Mouse (Mus musculus) layer of hippocampus, adult 8-10 months (tissue): ENCODE results near the gene Fzr1. TPM values are rescaled to one million over a fixed set of nuclear protein-coding genes. Genes with fewer than 3 reads are reported as not detected.

Experiments used
- DNase-seq, 2 experiments: peaks; one replicate each; pipeline ENCODE4 v3.0.0; 2022; ENCODE audit warnings: low spot score in 2 of 2
- total RNA-seq, 4 experiments: library from RNA; stranded (reverse); gene quantifications; 2 replicates each; pipeline ENCODE4 v1.2.4; 2022

The Fzr1 gene
- total RNA-seq, 4 experiments from 2014 or later, result 64.6 to 72.1 (median 67.2) TPM

GRCm38 (mm10) chr10:81383802-81384604, 5.7 kb upstream of the Fzr1 start, which contains the start of the genes Dohh and Gm48551:
Gene Dohh, plus strand, starts transcription at chr10:81384428.
Gene Gm48551, plus strand, starts transcription at chr10:81384466.
- DNase-seq, result peak; percentile 98 to 99

GRCm38 (mm10) chr10:81382039-81382438, 3.7 kb upstream of the Fzr1 start:
- DNase-seq, result no peak

GRCm38 (mm10) chr10:81379809-81380378, 1.6 kb upstream of the Fzr1 start:
- DNase-seq, result no peak

- no peak for DNase-seq
Observed at GRCm38 (mm10) chr10:81379183-81379553, 852 bp upstream of the Fzr1 start.

- DNase-seq, result peak; percentile 100
Observed at GRCm38 (mm10) chr10:81378553-81379182, 352 bp upstream of the Fzr1 start.

- DNase-seq, result no peak
Observed at GRCm38 (mm10) chr10:81377362-81377664, 1.0 kb downstream of the Fzr1 start.

GRCm38 (mm10) chr10:81376561-81377361, 1.6 kb downstream of the Fzr1 start:
- DNase-seq, result no peak

- no peak for DNase-seq
Observed at GRCm38 (mm10) chr10:81375322-81375721, 3.0 kb downstream of the Fzr1 start.

- DNase-seq, result no peak
Observed at GRCm38 (mm10) chr10:81367207-81367495, 11.2 kb downstream of the Fzr1 start.

GRCm38 (mm10) chr10:81366477-81367206, 11.7 kb downstream of the Fzr1 start:
- no peak for DNase-seq

GRCm38 (mm10) chr10:81365672-81366476, 12.4 kb downstream of the Fzr1 start, which contains the start of gene 4930404N11Rik:
Gene 4930404N11Rik, minus strand, starts transcription at chr10:81365816.
- no peak for DNase-seq

GRCm38 (mm10) chr10:81365073-81365472, 13.2 kb downstream of the Fzr1 start:
- DNase-seq, result no peak

GRCm38 (mm10) chr10:81364666-81365065, 13.7 kb downstream of the Fzr1 start:
- no peak for DNase-seq

GRCm38 (mm10) chr10:81363436-81364346, 14.6 kb downstream of the Fzr1 start:
- DNase-seq, result no peak

GRCm38 (mm10) chr10:81362336-81362949, 15.9 kb downstream of the Fzr1 start:
- DNase-seq, result no peak

GRCm38 (mm10) chr10:81360721-81361120, 17.6 kb downstream of the Fzr1 start:
- no peak for DNase-seq

GRCm38 (mm10) chr10:81358841-81359240, 19.5 kb downstream of the Fzr1 start:
- no peak for DNase-seq

- no peak for DNase-seq
Observed at GRCm38 (mm10) chr10:81358209-81358608, 20.1 kb downstream of the Fzr1 start.
